Mouse (Mus musculus): ENCODE measurements around the gene Hck. TPM values are rescaled to one million over a fixed set of nuclear protein-coding genes. Genes with fewer than 3 reads are reported as not detected.
A peak's percentile ranks its signal among the peaks of the same experiment; 100 is the strongest.

Hck gene
- polyA plus RNA-seq, 1 experiment from 2014 or later = 1.3 TPM

- Histone ChIP-seq H3K4me3 (no peak overlapping the region), H3K4me1 (peaks cover 9% of the 10 kb centered on the region), H3K36me3 (peaks cover 79% of the 10 kb centered on the region), H3K9me3 (no peaks in the 10 kb centered on the region), H3K27ac (peak overlapping the region; percentile 59), H3K27me3 (ENCODE audit: insufficient read depth, poor library complexity, severe bottlenecking) (no peaks in the 10 kb centered on the region)
- WGBS = 54% methylated on average over 5 of the region's 5 CpGs
- DNase-seq (ENCODE audit: low spot score) = no peak
Observed at GRCm38 (mm10) chr2:153198485-153198884, 90.2 kb downstream of the Hck start.

GRCm38 (mm10) chr2:153199114-153199513, 90.8 kb downstream of the Hck start:
- Histone ChIP-seq H3K27ac (no peak overlapping the region), H3K36me3 (peaks cover 81% of the 10 kb centered on the region), H3K4me1 (peaks cover 9% of the 10 kb centered on the region), H3K4me3 (no peak overlapping the region), H3K9me3 (no peaks in the 10 kb centered on the region), H3K27me3 (ENCODE audit: insufficient read depth, poor library complexity, severe bottlenecking) (no peaks in the 10 kb centered on the region)
- DNase-seq (ENCODE audit: low spot score) = no peak
- WGBS = 79% methylated on average over 2 of the region's 2 CpGs

Other genes with a start within 250 kb of the Hck start
- 0.05 and 0.07 TPM in 2 replicates for gene Mylk2, start 197.1 kb upstream of the Hck start, polyA plus RNA-seq (2016; fragmentation: Nextera tagmentation; extraction: Ambion mirVana)
- 0.21 and 0.36 TPM in 2 replicates for gene Foxs1, start 175.3 kb upstream of the Hck start, polyA plus RNA-seq (2016; fragmentation: Nextera tagmentation; extraction: Ambion mirVana)
- 0.04 TPM in 2 replicates for gene Dusp15, start 156.8 kb upstream of the Hck start, polyA plus RNA-seq (2016; fragmentation: Nextera tagmentation; extraction: Ambion mirVana)
- gene Ttll9, start 146.0 kb upstream of the Hck start, polyA plus RNA-seq (2016; fragmentation: Nextera tagmentation; extraction: Ambion mirVana) = 0.47 and 0.85 TPM in 2 replicates
- gene Pdrg1, start 93.0 kb upstream of the Hck start, polyA plus RNA-seq (2016; fragmentation: Nextera tagmentation; extraction: Ambion mirVana) = 89.9 and 94.4 TPM in 2 replicates
- not detected in 2 replicates for gene Xkr7, start 76.6 kb upstream of the Hck start, polyA plus RNA-seq (2016; fragmentation: Nextera tagmentation; extraction: Ambion mirVana)
- 4.4 and 5.1 TPM in 2 replicates for gene Ccm2l, start 42.5 kb upstream of the Hck start, polyA plus RNA-seq (2016; fragmentation: Nextera tagmentation; extraction: Ambion mirVana)
- 74.4 and 80.4 TPM in 2 replicates for gene Tm9sf4, start 52.8 kb downstream of the Hck start, polyA plus RNA-seq (2016; fragmentation: Nextera tagmentation; extraction: Ambion mirVana)
- 7.7 and 8.8 TPM in 2 replicates for gene Tspyl3, start 117.0 kb downstream of the Hck start, polyA plus RNA-seq (2016; fragmentation: Nextera tagmentation; extraction: Ambion mirVana)
- 22.4 and 22.8 TPM in 2 replicates for gene Plagl2, start 133.0 kb downstream of the Hck start, polyA plus RNA-seq (2016; fragmentation: Nextera tagmentation; extraction: Ambion mirVana)
- 4.4 and 6.1 TPM in 2 replicates for gene Pofut1, start 133.1 kb downstream of the Hck start, polyA plus RNA-seq (2016; fragmentation: Nextera tagmentation; extraction: Ambion mirVana)
- 4.1 and 4.4 TPM in 2 replicates for gene Kif3b, start 182.9 kb downstream of the Hck start, polyA plus RNA-seq (2016; fragmentation: Nextera tagmentation; extraction: Ambion mirVana)
- 9.2 and 9.6 TPM in 2 replicates for gene Asxl1, start 237.4 kb downstream of the Hck start, polyA plus RNA-seq (2016; fragmentation: Nextera tagmentation; extraction: Ambion mirVana)